Mouse (Mus musculus) liver, adult 2 months (tissue): ENCODE measurements around the gene Fam178b. TPM values are rescaled to one million over a fixed set of nuclear protein-coding genes. Genes with fewer than 3 reads are reported as not detected.
A peak's percentile ranks its signal among the peaks of the same experiment; 100 is the strongest.

Experiments used
- DNase-seq: peaks from one replicate; pipeline ENCODE4 v3.0.0-alpha.2; 2011; ENCODE audit warnings: low read depth, low spot score; ENCODE audit errors: extremely low read depth
- H3K27ac ChIP-seq: fragments of 200-500 bp; replicated peaks from 2 replicates; pipeline ENCODE4 v1.5.1; 2012; ENCODE audit warnings: low read depth, mild to moderate bottlenecking, control low read depth, inconsistent platforms, low read length; ENCODE audit not compliant: insufficient read depth
- H3K27me3 ChIP-seq: fragments of 200-500 bp; 2 replicates; pipeline ENCODE4 v1.6.1; 2012; ENCODE audit warnings: mild to moderate bottlenecking, moderate library complexity, low read length, inconsistent platforms; ENCODE audit not compliant: control insufficient read depth, insufficient read depth
- H3K36me3 ChIP-seq: fragments of 200-500 bp; 2 replicates; pipeline ENCODE4 v1.6.1; 2012; ENCODE audit warnings: low read length, inconsistent platforms; ENCODE audit not compliant: control insufficient read depth, insufficient read depth
- H3K4me1 ChIP-seq: fragments of 200-500 bp; 2 replicates; pipeline ENCODE4 v1.6.1; 2011; ENCODE audit warnings: low read length; ENCODE audit not compliant: control insufficient read depth, insufficient read depth
- H3K4me3 ChIP-seq: fragments of 200-500 bp; 2 replicates; pipeline ENCODE4 v1.5.1; 2011; ENCODE audit warnings: low read depth, mild to moderate bottlenecking, control low read depth, low read length, moderate library complexity; ENCODE audit not compliant: insufficient read depth
- H3K79me2 ChIP-seq: fragments of 200-500 bp; 2 replicates; pipeline ENCODE4 v1.6.1; 2012; ENCODE audit warnings: inconsistent platforms, mild to moderate bottlenecking, low read length, moderate library complexity; ENCODE audit not compliant: control insufficient read depth, insufficient read depth
- H3K9ac ChIP-seq: fragments of 200-500 bp; 2 replicates; pipeline ENCODE4 v1.6.1; 2012; ENCODE audit warnings: low read depth, mild to moderate bottlenecking, control low read depth, inconsistent platforms, low read length
- CTCF ChIP-seq: fragments of 200-500 bp; IDR thresholded peaks from 2 replicates; pipeline ENCODE4 v1.5.1; 2011; ENCODE audit warnings: low read depth, low read length, control low read depth
- POLR2A ChIP-seq: fragments of 200-500 bp; IDR thresholded peaks from 2 replicates; pipeline ENCODE4 v1.6.1; 2011; ENCODE audit warnings: low read length, control low read depth; ENCODE audit not compliant: insufficient read depth; ENCODE audit errors: extremely low read depth
- WGBS: fragments of 180-500 bp; shearing (Covaris S2); methylation state at CpG from one replicate; pipeline ENCODE4 v1.1.7; 2018; 5-methylcytosine and 5-hydroxymethylcytosine counted together
- polyA plus RNA-seq: library from polyadenylated mRNA; depleted of rRNA; stranded (reverse); fragments of >200 nt; gene quantifications from 2 replicates; pipeline ENCODE4 v1.2.3, GENCODE M21; 2012; rRNA removed
- total RNA-seq: library from RNA; depleted of rRNA; stranded (reverse); fragments of >200 nt; gene quantifications from 2 replicates; pipeline ENCODE4 v1.2.3, GENCODE M21; 2014; rRNA removed

Fam178b gene
- total and polyA plus RNA-seq, 2 experiments: 0.11 to 0.18 TPM

DNA sequence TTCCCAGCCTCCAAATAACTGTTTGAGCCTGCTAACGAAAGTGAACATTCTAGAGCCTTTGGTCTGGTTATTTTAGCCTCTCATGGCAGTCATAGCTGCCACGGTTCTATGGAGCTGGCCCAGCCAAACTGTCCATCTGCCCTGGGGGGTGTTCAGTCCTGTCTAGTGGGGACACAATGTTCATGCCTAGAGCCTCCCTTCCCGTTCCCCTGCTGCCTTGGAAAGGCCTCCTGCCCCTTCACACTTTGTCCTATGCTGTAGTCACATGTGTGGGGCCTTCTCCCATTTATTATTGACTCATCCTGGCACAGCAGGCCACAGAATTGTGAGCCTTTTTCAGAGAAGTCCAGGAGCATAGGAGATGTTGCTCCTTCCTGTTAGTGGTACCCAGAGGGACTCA, 164.7 kb downstream of the Fam178b start:
- peaks cover 6% of the 10 kb centered on the region; the same call in 1 of the 2 replicates for H3K79me2 ChIP-seq
- H3K36me3 ChIP-seq: peaks cover 6% of the 10 kb centered on the region; the same call in 1 of the 2 replicates
- H3K27me3 ChIP-seq: no peaks in the 10 kb centered on the region
- H3K9ac ChIP-seq: no peak overlapping the region
- no peak overlapping the region for H3K4me3 ChIP-seq
- H3K4me1 ChIP-seq: peaks cover 2% of the 10 kb centered on the region
- DNase-seq: no peak
- 56% methylated on average over 3 of the region's 3 CpGs for WGBS
- no peak overlapping the region for H3K27ac ChIP-seq
- TF ChIP-seq CTCF (no peak), POLR2A (no peak)

GRCm38 (mm10) chr1:36513718-36514117, 169.3 kb downstream of the Fam178b start:
- Histone ChIP-seq H3K4me3 (no peak overlapping the region), H3K9ac (no peak overlapping the region), H3K4me1 (peaks cover 8% of the 10 kb centered on the region), H3K79me2 (peaks cover 8% of the 10 kb centered on the region; the same call in 1 of the 2 replicates), H3K36me3 (no peaks in the 10 kb centered on the region), H3K27ac (no peak overlapping the region), H3K27me3 (no peaks in the 10 kb centered on the region)
- TF ChIP-seq CTCF (peak; percentile 58), POLR2A (no peak)
- WGBS: 83% methylated on average over 2 of the region's 2 CpGs
- no peak for DNase-seq

- no peak for TF ChIP-seq POLR2A
- TF ChIP-seq CTCF: no peak
- peak; percentile 51 for DNase-seq
- H3K9ac ChIP-seq: no peak overlapping the region
- WGBS: 0% methylated on average over 1 of the region's 1 CpGs
- H3K79me2 ChIP-seq: peaks cover 8% of the 10 kb centered on the region; the same call in 1 of the 2 replicates
- peaks cover 8% of the 10 kb centered on the region for H3K4me1 ChIP-seq
- H3K27ac ChIP-seq: no peak overlapping the region
- H3K4me3 ChIP-seq: no peak overlapping the region
- no peaks in the 10 kb centered on the region for H3K27me3 ChIP-seq
- no peaks in the 10 kb centered on the region for H3K36me3 ChIP-seq
These were observed 169.7 kb downstream of the Fam178b start for GRCm38 (mm10) chr1:36513310-36513709.

DNA sequence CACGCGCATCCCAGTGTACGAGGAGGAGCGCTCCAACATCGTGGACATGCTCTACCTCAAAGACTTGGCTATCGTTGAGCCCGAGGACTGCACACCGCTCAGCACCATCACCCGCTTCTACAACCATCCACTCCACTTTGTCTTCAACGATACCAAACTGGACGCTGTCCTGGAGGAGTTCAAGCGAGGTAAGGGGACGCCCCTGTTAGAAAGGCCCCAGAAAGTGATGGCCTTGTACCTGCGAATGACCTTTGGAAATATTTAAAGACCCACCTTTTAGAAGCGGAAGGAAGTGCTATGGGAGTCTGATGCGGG, 170.1 kb downstream of the Fam178b start:
- WGBS: 7% methylated on average over 16 of the region's 16 CpGs
- no peak for DNase-seq
- Histone ChIP-seq H3K79me2 (peaks cover 8% of the 10 kb centered on the region; the same call in 1 of the 2 replicates), H3K36me3 (no peaks in the 10 kb centered on the region), H3K4me1 (peaks cover 8% of the 10 kb centered on the region), H3K27me3 (no peaks in the 10 kb centered on the region), H3K4me3 (peak overlapping the region; percentile 90), H3K27ac (no peak overlapping the region), H3K9ac (peak overlapping the region; percentile 92)
- no peak for TF ChIP-seq CTCF
- no peak for TF ChIP-seq POLR2A

Other genes with a start within 250 kb of the Fam178b start
- gene Lman2l, start 237.9 kb downstream of the Fam178b start, total RNA-seq: 5.1 and 7.9 TPM in 2 replicates
- gene Lman2l, start 237.9 kb downstream of the Fam178b start, polyA plus RNA-seq: 7.7 and 9.3 TPM in 2 replicates
- gene Cnnm4, start 211.6 kb downstream of the Fam178b start, total RNA-seq: 2.3 and 3.9 TPM in 2 replicates
- gene Cnnm4, start 211.6 kb downstream of the Fam178b start, polyA plus RNA-seq: 2.4 and 2.7 TPM in 2 replicates
- 4.4 and 6.8 TPM in 2 replicates for gene Cnnm3, start 171.3 kb downstream of the Fam178b start, total RNA-seq
- 11.3 and 14.1 TPM in 2 replicates for gene Cnnm3, start 171.3 kb downstream of the Fam178b start, polyA plus RNA-seq
- gene Ankrd23, start 146.3 kb downstream of the Fam178b start, total RNA-seq: 1.8 and 2.0 TPM in 2 replicates
- gene Ankrd23, start 146.3 kb downstream of the Fam178b start, polyA plus RNA-seq: 3.5 and 5.1 TPM in 2 replicates
- gene Gm42417, start 143.8 kb downstream of the Fam178b start, total RNA-seq: not detected in 2 replicates
- gene Gm42417, start 143.8 kb downstream of the Fam178b start, polyA plus RNA-seq: not detected in 2 replicates
- 2.6 and 4.9 TPM in 2 replicates for gene Ankrd39, start 135.7 kb downstream of the Fam178b start, total RNA-seq
- gene Ankrd39, start 135.7 kb downstream of the Fam178b start, polyA plus RNA-seq: 7.7 and 9.4 TPM in 2 replicates
- gene Sema4c, start 124.8 kb downstream of the Fam178b start, total RNA-seq: 1.5 and 2.2 TPM in 2 replicates
- 1.4 and 2.4 TPM in 2 replicates for gene Sema4c, start 124.8 kb downstream of the Fam178b start, polyA plus RNA-seq
- 445 and 458 TPM in 2 replicates for gene Cox5b, start 8.3 kb upstream of the Fam178b start, total RNA-seq
- gene Cox5b, start 8.3 kb upstream of the Fam178b start, polyA plus RNA-seq: 756 and 791 TPM in 2 replicates
- gene 4933424G06Rik, start 27.0 kb upstream of the Fam178b start, total RNA-seq: not detected in 2 replicates
- not detected in 2 replicates for gene 4933424G06Rik, start 27.0 kb upstream of the Fam178b start, polyA plus RNA-seq
- gene Actr1b, start 31.2 kb upstream of the Fam178b start, total RNA-seq: 34.9 and 38.5 TPM in 2 replicates
- gene Actr1b, start 31.2 kb upstream of the Fam178b start, polyA plus RNA-seq: 62.6 and 71.3 TPM in 2 replicates
- gene Zap70, start 78.6 kb upstream of the Fam178b start, total RNA-seq: 14.8 and 15.2 TPM in 2 replicates
- gene Zap70, start 78.6 kb upstream of the Fam178b start, polyA plus RNA-seq: 18.1 and 24.4 TPM in 2 replicates